Mouse (Mus musculus) testis, postnatal 14 days (tissue): Measurements from ENCODE around the gene Shroom1.

Source experiments
- DNase-seq: peaks from one replicate; pipeline ENCODE4 v3.0.0; 2021; ENCODE audit warnings: low spot score

Shroom1 gene

GRCm38 (mm10) chr11:53516775-53517627 lies 60.0 kb downstream of the Shroom1 start:
- DNase-seq = no peak
